Mouse (Mus musculus): ENCODE results near the gene Dnajb3. TPM values are rescaled to one million over a fixed set of nuclear protein-coding genes. Genes with fewer than 3 reads are reported as not detected.

The Dnajb3 gene
- polyA plus RNA-seq, 1 experiment from 2014 or later = 13.5 TPM

GRCm38 (mm10) chr1:88222216-88222615, 16.6 kb upstream of the Dnajb3 start:
- Histone ChIP-seq H3K9ac (no peak overlapping the region), H3K4me2 (no peak overlapping the region)
- 56% methylated on average over 2 of the region's 2 CpGs for WGBS

GRCm38 (mm10) chr1:88220336-88220735, 14.8 kb upstream of the Dnajb3 start:
- H3K4me3 ChIP-seq = no peak overlapping the region
- H3K36me3 ChIP-seq = no peaks in the 10 kb centered on the region
- no peak overlapping the region for H3K9ac ChIP-seq
- H3K4me1 ChIP-seq (replicated peaks) = no peaks in the 10 kb centered on the region
- no peak overlapping the region for H3K27ac ChIP-seq (replicated peaks)
- H3K27me3 ChIP-seq = no peaks in the 10 kb centered on the region
- no peak for ATAC-seq (ENCODE audit: low FRiP score, low read depth)
- peaks cover 28% of the 10 kb centered on the region for H3K9me3 ChIP-seq
- H3K4me2 ChIP-seq = no peak overlapping the region

More at GRCm38 (mm10) chr1:88222216-88222615, 16.6 kb upstream of the Dnajb3 start:
- Histone ChIP-seq H3K9me3 (peaks cover 30% of the 10 kb centered on the region), H3K27ac (replicated peaks) (no peak overlapping the region), H3K4me1 (replicated peaks) (no peaks in the 10 kb centered on the region), H3K36me3 (no peaks in the 10 kb centered on the region), H3K4me3 (no peak overlapping the region), H3K27me3 (no peaks in the 10 kb centered on the region)
- no peak for ATAC-seq (ENCODE audit: low FRiP score, low read depth)

- no peaks in the 10 kb centered on the region for H3K36me3 ChIP-seq
- no peak overlapping the region for H3K4me3 ChIP-seq
- no peak overlapping the region for H3K9ac ChIP-seq
- WGBS = 21% methylated on average over 1 of the region's 1 CpGs
- H3K4me2 ChIP-seq = no peak overlapping the region
- no peak for ATAC-seq (ENCODE audit: low FRiP score, low read depth)
- no peaks in the 10 kb centered on the region for H3K4me1 ChIP-seq (replicated peaks)
- no peak overlapping the region for H3K27ac ChIP-seq (replicated peaks)
- H3K27me3 ChIP-seq = no peaks in the 10 kb centered on the region
- peaks cover 38% of the 10 kb centered on the region for H3K9me3 ChIP-seq
These were observed 13.5 kb upstream of the Dnajb3 start for GRCm38 (mm10) chr1:88219054-88219453.

- no peak for ATAC-seq (ENCODE audit: low FRiP score, low read depth)
- Histone ChIP-seq H3K27ac (replicated peaks) (no peak overlapping the region), H3K27me3 (no peaks in the 10 kb centered on the region), H3K36me3 (no peaks in the 10 kb centered on the region), H3K4me2 (no peak overlapping the region), H3K9ac (no peak overlapping the region), H3K4me3 (no peak overlapping the region), H3K9me3 (peaks cover 43% of the 10 kb centered on the region), H3K4me1 (replicated peaks) (no peaks in the 10 kb centered on the region)
- 51% methylated on average over 4 of the region's 4 CpGs for WGBS
These were observed 13.0 kb upstream of the Dnajb3 start for GRCm38 (mm10) chr1:88218591-88218990.

- H3K9me3 ChIP-seq = peaks cover 48% of the 10 kb centered on the region
- H3K4me3 ChIP-seq = no peak overlapping the region
- no peak overlapping the region for H3K9ac ChIP-seq
- WGBS = 76% methylated on average over 9 of the region's 9 CpGs
- no peaks in the 10 kb centered on the region for H3K4me1 ChIP-seq (replicated peaks)
- H3K27ac ChIP-seq (replicated peaks) = no peak overlapping the region
- no peak overlapping the region for H3K4me2 ChIP-seq
- ATAC-seq (ENCODE audit: low FRiP score, low read depth) = no peak
- H3K27me3 ChIP-seq = no peaks in the 10 kb centered on the region
- H3K36me3 ChIP-seq = no peaks in the 10 kb centered on the region
These were observed 12.5 kb upstream of the Dnajb3 start for GRCm38 (mm10) chr1:88218051-88218450.

- no peak overlapping the region for H3K27ac ChIP-seq (replicated peaks)
- no peaks in the 10 kb centered on the region for H3K36me3 ChIP-seq
- no peaks in the 10 kb centered on the region for H3K27me3 ChIP-seq
- no peak overlapping the region for H3K4me2 ChIP-seq
- WGBS = 37% methylated on average over 3 of the region's 3 CpGs
- H3K4me1 ChIP-seq (replicated peaks) = no peaks in the 10 kb centered on the region
- no peak for ATAC-seq (ENCODE audit: low FRiP score, low read depth)
- H3K9me3 ChIP-seq = peaks cover 53% of the 10 kb centered on the region
- H3K9ac ChIP-seq = no peak overlapping the region
- H3K4me3 ChIP-seq = no peak overlapping the region
These were observed 12.0 kb upstream of the Dnajb3 start for GRCm38 (mm10) chr1:88217576-88217975.

GRCm38 (mm10) chr1:88217144-88217543, 11.6 kb upstream of the Dnajb3 start:
- Histone ChIP-seq H3K27ac (replicated peaks) (no peak overlapping the region), H3K9me3 (peaks cover 55% of the 10 kb centered on the region), H3K4me1 (replicated peaks) (no peaks in the 10 kb centered on the region), H3K27me3 (no peaks in the 10 kb centered on the region), H3K9ac (no peak overlapping the region), H3K4me3 (no peak overlapping the region), H3K36me3 (no peaks in the 10 kb centered on the region), H3K4me2 (no peak overlapping the region)
- no peak for ATAC-seq (ENCODE audit: low FRiP score, low read depth)
- WGBS = 61% methylated on average over 2 of the region's 2 CpGs

- Histone ChIP-seq H3K4me2 (no peak overlapping the region), H3K27me3 (no peaks in the 10 kb centered on the region), H3K4me3 (no peak overlapping the region), H3K9ac (no peak overlapping the region), H3K36me3 (no peaks in the 10 kb centered on the region), H3K27ac (replicated peaks) (no peak overlapping the region), H3K4me1 (replicated peaks) (no peaks in the 10 kb centered on the region), H3K9me3 (peaks cover 58% of the 10 kb centered on the region)
- 60% methylated on average over 2 of the region's 2 CpGs for WGBS
- ATAC-seq (ENCODE audit: low FRiP score, low read depth) = no peak
These were observed 11.0 kb upstream of the Dnajb3 start for GRCm38 (mm10) chr1:88216551-88216950.

- WGBS = 73% methylated on average over 10 of the region's 10 CpGs
- H3K9ac ChIP-seq = no peak overlapping the region
- H3K9me3 ChIP-seq = peaks cover 62% of the 10 kb centered on the region
- no peaks in the 10 kb centered on the region for H3K27me3 ChIP-seq
- no peak for ATAC-seq (ENCODE audit: low FRiP score, low read depth)
- no peaks in the 10 kb centered on the region for H3K36me3 ChIP-seq
- H3K4me2 ChIP-seq = no peak overlapping the region
- no peaks in the 10 kb centered on the region for H3K4me1 ChIP-seq (replicated peaks)
- H3K27ac ChIP-seq (replicated peaks) = no peak overlapping the region
- H3K4me3 ChIP-seq = no peak overlapping the region
These were observed 10.1 kb upstream of the Dnajb3 start for GRCm38 (mm10) chr1:88215466-88216380.

- ATAC-seq (ENCODE audit: low FRiP score, low read depth) = no peak
These were observed 8.9 kb upstream of the Dnajb3 start for GRCm38 (mm10) chr1:88214462-88214952.

GRCm38 (mm10) chr1:88213766-88214461, 8.3 kb upstream of the Dnajb3 start:
- Histone ChIP-seq H3K36me3 (no peaks in the 10 kb centered on the region), H3K4me1 (replicated peaks) (no peaks in the 10 kb centered on the region), H3K4me3 (no peak overlapping the region), H3K27ac (replicated peaks) (no peak overlapping the region), H3K9me3 (peaks cover 62% of the 10 kb centered on the region), H3K4me2 (no peak overlapping the region), H3K27me3 (no peaks in the 10 kb centered on the region), H3K9ac (no peak overlapping the region)
- ATAC-seq (ENCODE audit: low FRiP score, low read depth) = no peak
- 85% methylated on average over 2 of the region's 2 CpGs for WGBS

More at GRCm38 (mm10) chr1:88214462-88214952, 8.9 kb upstream of the Dnajb3 start:
- H3K4me1 ChIP-seq (replicated peaks) = no peaks in the 10 kb centered on the region
- no peak overlapping the region for H3K4me2 ChIP-seq
- H3K27me3 ChIP-seq = no peaks in the 10 kb centered on the region
- peaks cover 62% of the 10 kb centered on the region for H3K9me3 ChIP-seq
- H3K36me3 ChIP-seq = no peaks in the 10 kb centered on the region
- H3K27ac ChIP-seq (replicated peaks) = no peak overlapping the region
- no peak overlapping the region for H3K9ac ChIP-seq
- 87% methylated on average over 2 of the region's 2 CpGs for WGBS
- H3K4me3 ChIP-seq = no peak overlapping the region

- Histone ChIP-seq H3K4me2 (no peak overlapping the region), H3K4me3 (no peak overlapping the region), H3K9ac (no peak overlapping the region), H3K9me3 (peaks cover 62% of the 10 kb centered on the region), H3K27ac (replicated peaks) (no peak overlapping the region), H3K27me3 (no peaks in the 10 kb centered on the region), H3K4me1 (replicated peaks) (no peaks in the 10 kb centered on the region), H3K36me3 (no peaks in the 10 kb centered on the region)
- 73% methylated on average over 1 of the region's 1 CpGs for WGBS
- ATAC-seq (ENCODE audit: low FRiP score, low read depth) = no peak
These were observed 7.5 kb upstream of the Dnajb3 start for GRCm38 (mm10) chr1:88213061-88213460.

Measured in hindbrain, embryonic 15.5 days (tissue).